Mouse (Mus musculus): ENCODE data around the gene Fcgr4. TPM values are rescaled to one million over a fixed set of nuclear protein-coding genes. Genes with fewer than 3 reads are reported as not detected.
"Not testable (repeated sequence)": the region's sequence is repeated elsewhere in the genome, so short reads cannot be mapped to it uniquely, and the experiment has no call there.

Fcgr4 gene
- polyA plus RNA-seq, 1 experiment from 2014 or later, result not detected

DNA sequence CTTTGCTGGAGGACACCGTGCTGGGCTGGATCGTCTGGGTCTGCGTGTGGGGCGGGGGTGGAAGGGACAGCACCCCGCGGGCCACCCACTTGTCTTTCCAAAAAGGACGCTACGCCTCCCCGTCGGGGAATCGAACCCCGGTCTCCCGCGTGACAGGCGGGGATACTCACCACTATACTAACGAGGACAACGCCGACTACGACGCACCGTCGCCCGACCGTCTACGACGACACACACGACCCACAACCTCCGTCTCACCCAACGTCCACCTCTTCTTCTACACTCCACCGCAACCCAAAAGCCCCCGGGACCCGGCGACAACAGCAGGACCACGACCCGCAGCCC is 46.5 kb downstream of the Fcgr4 start:
- Histone ChIP-seq H3K4me3 (peak overlapping the region; percentile 46), H3K4me1 (peaks cover 14% of the 10 kb centered on the region), H3K27me3 (ENCODE audit: low read depth, poor library complexity, severe bottlenecking) (peaks cover 52% of the 10 kb centered on the region)
- not testable (repeated sequence) for H3K27ac ChIP-seq; H3K36me3 ChIP-seq; H3K9me3 ChIP-seq (replicated peaks); DNase-seq (ENCODE audit: low spot score)
- under 1% methylated on average over 25 of the region's 35 CpGs for WGBS

GRCm38 (mm10) chr1:171065768-171066167 is 47.0 kb downstream of the Fcgr4 start:
- H3K27ac ChIP-seq; H3K36me3 ChIP-seq; DNase-seq (ENCODE audit: low spot score); H3K9me3 ChIP-seq (replicated peaks): not testable (repeated sequence)
- Histone ChIP-seq H3K27me3 (ENCODE audit: low read depth, poor library complexity, severe bottlenecking) (peaks cover 57% of the 10 kb centered on the region), H3K4me3 (peak overlapping the region; percentile 46), H3K4me1 (peaks cover 11% of the 10 kb centered on the region)
- WGBS, result 7% methylated on average over 31 of the region's 45 CpGs

GRCm38 (mm10) chr1:171066583-171066982 is 47.9 kb downstream of the Fcgr4 start:
- 23% methylated on average over 3 of the region's 10 CpGs for WGBS
- DNase-seq (ENCODE audit: low spot score); H3K36me3 ChIP-seq; H3K9me3 ChIP-seq (replicated peaks); H3K4me3 ChIP-seq; H3K27ac ChIP-seq: not testable (repeated sequence)
- Histone ChIP-seq H3K4me1 (peaks cover 11% of the 10 kb centered on the region), H3K27me3 (ENCODE audit: low read depth, poor library complexity, severe bottlenecking) (peaks cover 64% of the 10 kb centered on the region)

DNA sequence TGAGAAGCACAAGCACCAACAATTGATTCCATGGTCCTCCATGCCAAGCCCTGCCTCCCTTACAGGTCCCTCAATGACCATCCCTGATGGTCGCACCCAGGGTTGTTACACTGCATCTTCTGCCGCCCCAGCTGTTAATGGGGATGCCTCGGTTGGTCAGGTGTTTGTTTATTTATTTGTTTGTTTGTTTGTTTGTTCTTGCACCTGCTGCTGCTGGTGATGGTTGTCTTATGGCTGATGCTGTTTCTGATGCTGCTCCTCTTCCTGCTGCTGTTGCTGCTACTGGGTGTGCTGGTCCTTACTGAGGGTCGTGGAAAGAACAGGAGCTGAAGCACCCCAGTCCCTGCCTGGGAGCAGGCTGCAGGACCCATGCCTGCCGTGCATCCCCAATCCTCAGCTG is 49.2 kb downstream of the Fcgr4 start:
- peak; percentile 54 for DNase-seq (ENCODE audit: low spot score)
- H3K27me3 ChIP-seq (ENCODE audit: low read depth, poor library complexity, severe bottlenecking), result peaks cover 63% of the 10 kb centered on the region
- 49% methylated on average over 5 of the region's 5 CpGs for WGBS

DNA sequence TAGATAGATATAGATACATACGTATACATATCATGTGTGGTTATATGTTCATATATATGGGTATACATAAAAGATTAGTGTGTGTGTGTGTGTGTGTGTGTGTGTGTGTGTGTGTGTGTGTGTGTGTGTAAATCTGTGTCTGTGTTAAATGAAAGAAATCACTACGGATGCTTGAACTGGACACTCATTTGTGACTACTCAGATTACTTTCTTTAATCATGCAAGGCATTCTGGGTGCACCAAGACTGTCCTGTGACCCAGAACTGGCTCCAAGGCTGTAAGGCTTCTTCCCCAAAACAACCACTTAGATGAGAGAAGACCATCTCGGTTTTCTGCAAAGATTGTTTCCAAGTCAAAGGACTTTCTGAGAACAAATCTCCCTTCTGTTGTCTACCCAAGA is 50.8 kb downstream of the Fcgr4 start:
- not testable (repeated sequence) for H3K27ac ChIP-seq; H3K4me1 ChIP-seq; H3K9me3 ChIP-seq (replicated peaks); H3K36me3 ChIP-seq; H3K4me3 ChIP-seq
- WGBS, result 69% methylated on average over 3 of the region's 3 CpGs
- H3K27me3 ChIP-seq (ENCODE audit: low read depth, poor library complexity, severe bottlenecking), result peaks cover 59% of the 10 kb centered on the region
- peak; percentile 66 for DNase-seq (ENCODE audit: low spot score)

More for the DNA sequence above, 49.2 kb downstream of the Fcgr4 start:
- H3K4me3 ChIP-seq; H3K36me3 ChIP-seq; H3K9me3 ChIP-seq (replicated peaks); H3K27ac ChIP-seq: not testable (repeated sequence)
- peaks cover 11% of the 10 kb centered on the region for H3K4me1 ChIP-seq

GRCm38 (mm10) chr1:171070879-171071278 is 52.2 kb downstream of the Fcgr4 start:
- H3K4me3 ChIP-seq; H3K9me3 ChIP-seq (replicated peaks); H3K27ac ChIP-seq; H3K4me1 ChIP-seq; DNase-seq (ENCODE audit: low spot score); H3K36me3 ChIP-seq: not testable (repeated sequence)
- peaks cover 50% of the 10 kb centered on the region for H3K27me3 ChIP-seq (ENCODE audit: low read depth, poor library complexity, severe bottlenecking)
- WGBS, result 23% methylated on average over 16 of the region's 16 CpGs

GRCm38 (mm10) chr1:171071726-171072125 is 53.0 kb downstream of the Fcgr4 start:
- H3K27me3 ChIP-seq (ENCODE audit: low read depth, poor library complexity, severe bottlenecking), result peaks cover 46% of the 10 kb centered on the region
- not testable (repeated sequence) for H3K4me3 ChIP-seq

GRCm38 (mm10) chr1:171072217-171072616 is 53.5 kb downstream of the Fcgr4 start:
- no CpG with 5 or more reads among the region's 45 CpGs for WGBS
- peaks cover 48% of the 10 kb centered on the region for H3K27me3 ChIP-seq (ENCODE audit: low read depth, poor library complexity, severe bottlenecking)
- H3K27ac ChIP-seq; H3K9me3 ChIP-seq (replicated peaks); H3K4me3 ChIP-seq; DNase-seq (ENCODE audit: low spot score); H3K4me1 ChIP-seq; H3K36me3 ChIP-seq: not testable (repeated sequence)

More at GRCm38 (mm10) chr1:171071726-171072125, 53.0 kb downstream of the Fcgr4 start:
- not testable (repeated sequence) for DNase-seq (ENCODE audit: low spot score); H3K36me3 ChIP-seq; H3K4me1 ChIP-seq; H3K27ac ChIP-seq; H3K9me3 ChIP-seq (replicated peaks)
- WGBS, result 0% methylated on average over 1 of the region's 35 CpGs

DNA sequence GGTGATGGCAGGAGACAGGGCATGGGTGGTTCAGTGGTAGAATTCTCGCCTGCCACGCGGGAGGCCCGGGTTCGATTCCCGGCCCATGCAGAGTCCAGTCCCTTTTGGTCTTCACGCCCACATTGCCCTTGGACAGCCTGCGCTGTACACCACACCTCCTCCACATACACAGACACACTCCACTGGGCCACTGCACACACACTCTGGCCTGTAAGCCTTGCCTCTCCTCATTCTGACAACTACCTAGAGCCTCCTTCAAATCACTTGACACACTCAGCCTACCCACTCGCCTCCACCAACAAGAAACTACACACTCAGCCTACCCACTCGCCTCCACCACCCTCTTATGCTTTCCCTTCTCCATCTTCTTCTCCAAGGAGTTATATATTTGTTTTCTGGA is 55.6 kb downstream of the Fcgr4 start:
- 20% methylated on average over 8 of the region's 10 CpGs for WGBS
- not testable (repeated sequence) for H3K36me3 ChIP-seq; H3K4me3 ChIP-seq; H3K27ac ChIP-seq; H3K4me1 ChIP-seq; H3K9me3 ChIP-seq (replicated peaks)
- peaks cover 59% of the 10 kb centered on the region for H3K27me3 ChIP-seq (ENCODE audit: low read depth, poor library complexity, severe bottlenecking)
- peak; percentile 66 for DNase-seq (ENCODE audit: low spot score)

DNA sequence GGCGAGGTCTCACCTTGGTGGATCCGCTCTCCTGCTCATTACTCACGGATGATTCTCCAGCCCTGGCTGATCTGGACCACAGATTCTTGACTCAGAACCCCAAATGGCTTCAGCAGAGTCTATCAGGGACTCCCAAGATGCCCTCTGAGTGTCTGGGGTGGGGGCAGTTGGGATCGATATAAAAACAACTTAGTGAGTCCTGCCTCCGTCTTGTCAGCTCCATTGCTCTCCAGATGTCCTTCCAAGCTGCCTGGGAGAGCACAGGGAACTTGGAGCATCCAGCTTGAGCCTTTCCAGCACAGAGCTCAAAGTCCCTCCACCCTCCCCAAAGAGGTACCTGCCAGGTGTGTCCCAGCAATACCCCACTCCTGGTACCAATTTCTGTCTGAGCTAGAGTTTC is 57.5 kb downstream of the Fcgr4 start:
- not testable (repeated sequence) for H3K9me3 ChIP-seq (replicated peaks); H3K27ac ChIP-seq; H3K4me1 ChIP-seq; DNase-seq (ENCODE audit: low spot score); H3K4me3 ChIP-seq; H3K36me3 ChIP-seq
- H3K27me3 ChIP-seq (ENCODE audit: low read depth, poor library complexity, severe bottlenecking), result peaks cover 41% of the 10 kb centered on the region
- WGBS, result 73% methylated on average over 4 of the region's 5 CpGs

DNA sequence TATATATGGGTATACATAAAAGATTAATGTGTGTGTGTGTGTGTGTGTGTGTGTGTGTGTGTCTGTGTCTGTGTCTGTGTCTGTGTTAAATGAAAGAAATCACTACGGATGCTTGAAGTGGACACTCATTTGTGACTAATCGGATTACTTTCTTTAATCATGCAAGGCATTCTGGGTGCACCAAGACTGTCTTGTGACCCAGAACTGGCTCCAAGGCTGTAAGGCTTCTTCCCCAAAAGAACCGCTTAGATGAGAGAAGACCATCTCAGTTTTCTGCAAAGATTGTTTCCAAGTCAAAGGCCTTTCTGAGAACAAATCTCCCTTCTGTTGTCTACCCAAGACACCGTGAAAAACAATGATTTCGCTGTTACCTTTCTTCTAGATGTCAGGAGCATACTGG is 58.5 kb downstream of the Fcgr4 start:
- not testable (repeated sequence) for H3K27ac ChIP-seq; H3K4me1 ChIP-seq; H3K4me3 ChIP-seq; H3K9me3 ChIP-seq (replicated peaks); H3K36me3 ChIP-seq; DNase-seq (ENCODE audit: low spot score)
- H3K27me3 ChIP-seq (ENCODE audit: low read depth, poor library complexity, severe bottlenecking), result peaks cover 46% of the 10 kb centered on the region
- 46% methylated on average over 5 of the region's 5 CpGs for WGBS

GRCm38 (mm10) chr1:171077955-171078354 is 59.2 kb downstream of the Fcgr4 start:
- not testable (repeated sequence) for H3K27ac ChIP-seq; H3K9me3 ChIP-seq (replicated peaks); H3K36me3 ChIP-seq; H3K4me1 ChIP-seq; DNase-seq (ENCODE audit: low spot score)
- peaks cover 49% of the 10 kb centered on the region for H3K27me3 ChIP-seq (ENCODE audit: low read depth, poor library complexity, severe bottlenecking)
- 7% methylated on average over 19 of the region's 27 CpGs for WGBS
- H3K4me3 ChIP-seq, result peak overlapping the region; percentile 18; the same call in 1 of the 2 replicates

GRCm38 (mm10) chr1:171078419-171078818 is 59.7 kb downstream of the Fcgr4 start:
- H3K27ac ChIP-seq; H3K4me1 ChIP-seq; H3K4me3 ChIP-seq; H3K9me3 ChIP-seq (replicated peaks); H3K36me3 ChIP-seq; DNase-seq (ENCODE audit: low spot score): not testable (repeated sequence)
- 28% methylated on average over 12 of the region's 12 CpGs for WGBS
- peaks cover 49% of the 10 kb centered on the region for H3K27me3 ChIP-seq (ENCODE audit: low read depth, poor library complexity, severe bottlenecking)

DNA sequence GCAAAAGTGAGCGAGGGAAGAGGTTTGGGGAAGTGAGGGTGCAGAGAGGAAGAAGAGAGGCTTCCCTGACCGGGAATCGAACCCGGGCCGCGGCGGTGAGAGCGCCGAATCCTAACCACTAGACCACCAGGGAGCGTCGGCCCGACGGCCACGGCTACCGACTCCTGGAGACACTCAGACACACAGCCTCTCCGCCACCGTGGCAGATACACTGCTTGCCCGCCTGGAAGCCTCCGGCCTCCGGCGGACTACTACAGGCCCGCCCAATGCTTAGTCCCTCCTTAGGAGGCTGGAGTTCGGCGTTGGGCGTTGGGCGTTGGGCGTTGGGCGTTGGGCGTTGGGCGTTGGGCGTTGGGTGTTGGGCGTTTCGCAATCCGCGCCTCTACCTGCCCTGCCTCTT is 60.6 kb downstream of the Fcgr4 start:
- H3K4me1 ChIP-seq; H3K27ac ChIP-seq; H3K36me3 ChIP-seq; H3K9me3 ChIP-seq (replicated peaks); DNase-seq (ENCODE audit: low spot score); H3K4me3 ChIP-seq: not testable (repeated sequence)
- H3K27me3 ChIP-seq (ENCODE audit: low read depth, poor library complexity, severe bottlenecking), result peaks cover 41% of the 10 kb centered on the region
- WGBS, result 0% methylated on average over 1 of the region's 35 CpGs

All from limb, embryonic 10.5 days (tissue).